Mouse (Mus musculus) mouse embryonic stem cell (cell line): Measurements from ENCODE around the gene Eif3k.

Experiments used
- in situ Hi-C, 2 experiments: fragments of 300-500 bp; cut with MboI; formaldehyde crosslinking; loops; 1 replicate in 1 of 2; 3 replicates in 1 of 2; pipeline ENCODE4 v1.14.3; 2019 to 2020; ENCODE audit warnings: low sequenced_read_pairs in 2 of 2, low pct_unique_long_range_greater_than_20kb in 1 of 2, mixed read lengths in 1 of 2; ENCODE audit not compliant: unreplicated experiment in 1 of 2

Eif3k gene

DNA sequence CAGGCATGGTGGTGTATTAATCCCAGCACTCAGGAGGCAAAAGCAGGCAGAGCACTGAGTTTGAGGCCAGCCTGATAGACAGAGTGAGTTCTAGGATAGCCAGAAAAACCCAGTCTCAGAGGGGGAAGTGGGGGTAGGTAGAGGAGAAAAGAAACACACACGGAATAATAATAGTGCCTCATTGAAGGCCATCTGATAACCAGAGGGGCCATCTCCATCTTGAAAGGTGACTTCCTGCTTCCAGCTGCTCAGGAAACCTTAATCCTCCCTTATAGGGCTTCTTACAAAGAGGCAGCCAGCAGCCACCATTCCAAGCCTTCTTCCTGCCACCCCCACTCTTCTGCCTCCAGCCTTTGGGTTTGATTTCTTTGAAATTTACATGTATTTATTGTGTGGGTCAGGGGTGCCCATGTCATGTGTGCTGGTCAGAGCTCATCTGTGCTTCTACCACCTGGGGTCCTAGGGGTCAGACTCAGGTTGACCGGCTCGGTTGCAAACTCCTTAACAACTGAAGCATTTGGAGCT is 18.2 kb downstream of the Eif3k start:
- in situ Hi-C loops = no loop called here

DNA sequence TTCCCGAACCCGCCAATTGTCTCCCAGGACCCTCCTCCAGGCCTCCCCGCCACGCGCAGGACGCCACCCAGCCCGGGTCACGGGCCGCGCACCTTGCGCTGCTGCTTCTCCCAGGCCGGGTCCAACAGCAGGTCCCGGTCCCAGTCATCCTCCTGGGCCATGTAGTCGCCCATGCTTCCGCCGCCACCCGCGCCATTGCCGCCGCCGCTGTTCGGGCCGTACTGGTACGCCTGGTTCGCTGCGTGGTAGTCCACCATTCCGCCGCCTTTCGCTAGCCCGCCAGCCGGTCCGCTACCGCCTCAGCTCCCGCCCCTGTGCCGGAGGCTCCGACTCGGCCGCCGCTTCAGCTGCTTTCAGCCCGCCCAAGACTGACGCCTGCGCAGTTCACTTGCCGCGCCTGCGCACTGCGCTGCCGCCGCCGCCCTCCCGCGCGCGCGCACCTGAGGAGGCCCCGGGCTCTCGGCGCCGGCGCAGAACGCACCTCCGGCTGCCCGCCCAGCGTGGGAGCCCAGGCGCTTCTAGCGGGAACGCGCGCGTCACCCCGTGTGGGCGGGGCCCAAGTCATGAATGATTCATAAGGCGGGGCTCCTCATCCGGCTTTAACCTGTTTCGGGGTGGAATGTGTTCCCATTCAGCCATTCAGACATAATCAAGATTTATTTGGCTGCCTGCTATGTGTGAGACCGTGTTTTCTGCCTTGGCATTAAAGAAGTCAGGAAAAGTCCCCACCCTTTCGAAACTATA is 19.6 kb downstream of the Eif3k start, which contains the start of gene Actn4:
Gene Actn4, minus strand, starts transcription at position 414 of the 744 bp plus-strand sequence.
- in situ Hi-C loops = no loop called here

DNA sequence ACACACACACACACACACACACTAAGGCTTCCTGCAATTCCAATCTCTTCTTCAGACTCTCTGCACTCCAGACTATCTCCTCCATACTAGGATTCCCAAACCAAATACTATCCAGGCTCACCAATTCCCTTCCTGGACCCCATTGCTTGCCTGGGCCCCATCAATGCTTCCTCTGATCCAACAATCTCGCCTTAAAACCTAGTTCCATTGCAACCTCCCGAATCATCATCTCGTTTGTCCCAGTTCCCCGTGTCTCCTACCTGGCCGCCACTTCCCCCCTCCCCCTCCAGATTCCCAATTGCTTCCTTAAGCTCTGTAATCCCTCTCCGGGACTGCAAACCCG is 20.1 kb downstream of the Eif3k start:
- in situ Hi-C loops = no loop called here

DNA sequence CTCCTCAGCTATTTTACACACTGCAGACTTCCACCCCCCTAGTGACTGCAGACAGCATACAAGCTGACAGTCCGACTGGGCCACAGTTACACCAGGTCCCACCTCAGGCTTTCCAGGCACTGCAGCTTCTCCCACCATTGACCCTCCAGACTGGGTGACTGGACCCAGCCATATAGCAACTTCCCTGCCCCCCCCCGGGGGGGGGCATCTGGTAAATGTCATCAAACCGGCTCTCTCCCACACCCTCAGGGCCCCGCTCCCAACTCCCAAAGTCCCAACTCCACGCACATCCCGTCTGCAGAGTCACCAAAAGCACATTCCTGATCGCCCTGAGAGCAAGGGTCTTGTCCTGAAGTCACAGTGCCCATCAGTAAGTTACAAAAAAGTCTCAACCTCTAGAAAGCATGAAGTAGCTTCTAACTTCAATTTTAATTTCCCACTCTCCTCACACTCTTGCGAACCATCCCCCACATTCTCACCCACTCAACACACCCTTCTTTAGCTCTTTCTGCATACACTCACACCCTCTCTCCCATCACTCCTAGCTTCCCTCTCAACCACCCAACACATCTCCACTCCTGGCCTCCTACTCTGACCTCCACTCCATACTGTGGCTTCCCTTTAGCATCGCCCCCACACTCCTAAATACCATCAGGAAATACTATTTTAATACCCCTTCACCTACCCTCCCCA is 21.2 kb downstream of the Eif3k start:
- in situ Hi-C loops = no loop called here

DNA sequence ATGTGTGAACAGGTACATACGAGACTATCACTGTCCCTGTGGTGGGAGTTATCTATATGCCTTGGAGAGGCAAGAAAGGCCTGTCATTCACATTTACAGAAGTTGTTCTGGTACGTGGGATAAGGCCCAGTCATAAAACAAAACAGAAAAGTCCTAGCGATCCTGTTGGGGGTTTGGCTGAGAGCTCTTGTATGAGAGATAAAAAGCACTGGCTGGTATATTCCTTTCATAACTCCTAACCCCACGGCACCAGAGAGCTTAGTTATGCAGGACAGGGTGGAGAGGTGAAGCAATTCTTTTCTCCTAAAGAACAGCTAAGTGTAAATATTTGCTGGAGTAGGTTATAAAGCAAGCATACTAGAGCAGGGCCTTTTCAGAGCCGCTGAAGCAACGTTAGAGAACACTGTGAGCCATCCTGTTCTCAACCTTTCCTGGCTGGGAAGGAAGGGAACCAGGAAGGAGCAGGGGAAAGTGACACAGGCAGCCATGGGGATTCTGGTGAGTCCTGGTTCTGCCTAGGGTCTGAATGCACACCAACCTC is 22.1 kb downstream of the Eif3k start:
- in situ Hi-C loops = no loop called here

DNA sequence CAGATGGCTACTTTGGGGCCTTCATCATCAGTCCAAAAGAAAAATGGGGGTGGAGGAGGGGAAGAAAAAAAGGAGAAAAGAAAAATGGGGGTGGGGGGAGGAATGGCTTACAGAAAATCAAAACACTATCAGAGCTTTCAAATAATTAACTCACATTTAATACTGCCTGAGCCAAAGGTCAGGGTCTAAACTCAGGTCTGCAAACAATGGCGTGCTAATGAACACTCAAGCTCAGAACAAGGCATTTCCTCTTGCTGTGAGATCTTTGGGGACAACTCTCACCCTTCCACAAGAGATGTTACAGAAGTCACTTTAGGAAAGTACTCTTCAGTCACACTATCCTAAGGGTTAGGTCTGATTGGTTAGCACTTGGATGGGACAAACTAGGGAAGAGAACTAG is 22.9 kb downstream of the Eif3k start:
- in situ Hi-C loops = no loop called here

DNA sequence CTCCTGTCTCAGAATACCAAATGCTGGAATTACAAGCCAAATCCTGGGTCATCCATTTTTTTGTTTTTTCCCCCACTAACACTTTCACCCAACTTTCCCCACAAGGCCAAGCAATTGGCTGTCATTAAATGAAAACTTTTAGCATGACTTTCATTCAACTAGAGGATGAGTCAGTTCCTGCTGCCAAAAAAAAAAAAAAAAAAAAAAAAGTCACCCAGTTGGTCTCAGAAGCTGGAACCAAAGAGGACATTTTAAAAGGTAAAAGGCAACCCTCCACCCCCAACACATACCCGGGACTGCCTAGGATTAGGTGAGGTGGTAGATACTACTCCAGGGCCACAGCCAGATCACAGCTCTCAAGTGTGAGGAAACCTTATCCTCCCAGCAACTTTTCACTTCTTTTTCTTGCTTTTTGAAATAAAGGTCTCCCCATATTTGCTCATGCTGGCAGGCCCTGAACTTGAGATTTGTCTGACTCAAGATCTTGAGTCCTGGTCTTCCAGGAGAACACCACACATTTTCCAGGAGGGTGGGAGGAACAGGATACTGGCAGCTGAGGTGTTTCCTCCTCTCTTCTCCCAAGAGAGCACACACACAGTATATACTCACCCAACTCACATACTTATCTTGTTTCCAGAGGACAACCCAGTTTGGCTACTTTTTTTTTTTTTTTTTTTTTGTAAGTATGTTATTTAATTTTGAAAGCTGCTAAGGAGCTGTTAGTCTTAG is 23.5 kb downstream of the Eif3k start:
- in situ Hi-C loops = no loop called here

DNA sequence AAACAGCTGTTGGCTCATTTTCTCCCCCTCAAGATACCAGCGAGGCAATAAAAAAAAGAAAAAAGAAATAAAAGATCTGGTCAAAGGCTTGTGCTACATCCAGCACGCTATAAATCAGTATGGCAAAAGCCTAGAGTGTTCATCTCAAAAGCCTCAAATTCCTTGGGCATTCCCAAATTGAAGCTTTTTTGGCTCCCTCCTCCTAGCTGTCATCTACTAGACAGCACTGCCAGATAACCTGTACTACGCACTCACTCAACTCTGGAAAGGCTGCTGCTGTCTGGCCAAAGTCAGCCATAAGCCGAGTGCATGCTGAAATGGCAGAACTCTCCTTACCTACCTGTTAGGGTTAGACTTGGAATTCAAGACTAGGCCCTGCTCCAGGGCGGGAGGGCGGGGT is 24.4 kb downstream of the Eif3k start:
- in situ Hi-C loops = no loop called here

DNA sequence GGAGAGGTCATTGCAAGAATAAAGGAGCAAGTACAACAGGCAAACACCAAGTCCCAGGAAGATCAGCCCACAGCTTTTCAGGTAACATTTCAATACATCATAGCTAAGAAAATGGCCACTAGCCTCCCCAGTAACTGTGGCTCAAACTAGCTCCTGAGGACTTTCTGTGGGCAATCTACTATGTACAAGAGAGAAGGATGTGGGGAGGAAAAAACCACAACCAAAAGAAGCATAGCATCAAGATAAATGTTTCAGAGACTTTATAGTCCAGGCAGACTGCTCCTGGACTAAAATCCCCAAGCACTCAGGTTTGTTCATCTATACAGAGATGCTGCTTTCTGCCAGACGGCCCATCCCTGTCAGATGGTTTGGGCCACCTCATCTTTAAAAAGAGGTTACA is 25.4 kb downstream of the Eif3k start:
- in situ Hi-C loops = no loop called here

DNA sequence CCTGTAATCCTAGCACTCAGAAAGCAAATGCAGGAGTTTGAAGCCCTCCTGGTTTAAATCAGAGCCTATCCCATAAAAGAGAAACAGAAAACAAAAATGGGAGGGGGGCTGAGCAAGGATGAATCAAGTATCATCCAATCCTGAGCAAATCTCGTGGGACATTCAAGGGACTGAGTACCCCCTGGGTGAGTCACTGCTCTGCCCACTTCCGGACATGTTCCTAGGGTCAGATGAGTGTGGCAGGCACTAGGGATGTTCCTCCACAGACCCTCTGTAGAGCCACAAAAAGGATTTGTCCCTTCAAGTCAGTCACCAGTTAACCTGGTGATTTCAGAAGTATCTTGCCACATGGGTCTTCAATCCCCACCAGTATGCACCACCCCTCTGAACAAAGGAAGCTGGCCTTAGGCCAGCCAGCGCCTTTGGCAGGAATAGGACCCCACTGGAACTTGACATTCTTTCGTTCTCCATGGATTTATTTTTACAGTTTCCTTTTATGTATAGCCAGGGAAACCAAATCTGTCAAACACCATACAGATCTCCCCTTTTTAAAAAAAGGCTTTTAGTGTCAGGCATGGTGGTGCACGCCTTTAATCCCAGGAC is 26.3 kb downstream of the Eif3k start:
- in situ Hi-C loops = no loop called here

DNA sequence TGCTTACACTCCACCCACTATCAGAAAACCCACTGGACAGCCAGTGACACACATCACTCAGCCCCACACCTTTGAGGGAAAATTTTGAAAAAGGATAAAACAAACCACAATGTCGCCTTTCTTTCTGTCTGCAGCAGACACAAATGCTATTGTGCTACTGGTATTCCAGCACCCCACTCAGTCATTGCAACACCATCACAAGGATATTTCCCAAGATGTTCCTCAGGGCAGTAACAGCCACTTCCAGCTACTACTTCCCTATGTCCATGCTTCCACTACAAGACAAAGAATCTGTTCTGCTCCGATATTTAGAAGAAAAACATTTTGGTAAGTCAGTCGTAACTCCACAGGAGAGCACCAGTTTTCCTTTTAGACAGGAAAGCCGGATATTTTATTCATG is 26.9 kb downstream of the Eif3k start:
- in situ Hi-C loops = no loop called here

DNA sequence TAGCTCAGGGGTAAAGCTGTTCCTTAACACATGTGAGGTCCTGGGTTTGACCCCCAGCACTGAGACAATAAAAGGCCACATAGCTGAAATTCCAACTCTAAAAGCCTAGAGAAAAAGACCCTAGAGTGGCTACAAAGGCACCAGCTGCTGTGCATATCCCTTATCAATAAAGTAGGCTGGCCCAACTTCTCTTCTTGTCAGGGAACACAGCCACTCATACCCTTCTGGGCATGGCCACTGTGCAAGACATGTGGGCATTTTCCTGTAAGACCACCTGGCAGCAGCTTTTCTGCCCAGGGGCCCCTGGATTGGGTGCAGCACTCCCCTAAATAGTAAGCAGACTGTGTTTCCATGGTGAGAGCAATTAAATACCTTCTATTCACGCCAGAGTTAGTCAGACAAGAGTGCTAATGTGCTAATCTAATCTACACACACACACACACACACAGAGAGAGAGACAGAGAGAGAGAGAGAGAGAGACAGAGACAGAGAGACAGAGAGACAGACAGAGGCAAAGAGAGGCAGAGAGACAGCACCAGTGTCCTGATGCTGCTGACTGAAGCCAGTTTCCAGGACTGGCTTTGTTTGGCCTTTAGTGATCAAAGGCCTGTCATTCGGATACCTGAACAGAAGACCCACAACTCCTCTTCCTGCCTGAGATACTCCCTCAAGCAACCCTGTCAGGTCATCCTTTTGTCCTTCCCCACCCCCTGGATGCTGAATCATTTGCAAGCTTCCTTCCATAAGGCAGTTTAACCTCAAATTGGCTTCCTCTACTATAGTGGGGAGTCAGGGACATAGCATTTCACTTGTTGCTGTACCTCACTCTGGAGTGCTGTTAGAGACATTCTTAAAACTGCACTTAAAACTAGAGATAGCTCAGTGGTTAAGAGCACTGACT is 27.9 kb downstream of the Eif3k start:
- in situ Hi-C loops = no loop called here

DNA sequence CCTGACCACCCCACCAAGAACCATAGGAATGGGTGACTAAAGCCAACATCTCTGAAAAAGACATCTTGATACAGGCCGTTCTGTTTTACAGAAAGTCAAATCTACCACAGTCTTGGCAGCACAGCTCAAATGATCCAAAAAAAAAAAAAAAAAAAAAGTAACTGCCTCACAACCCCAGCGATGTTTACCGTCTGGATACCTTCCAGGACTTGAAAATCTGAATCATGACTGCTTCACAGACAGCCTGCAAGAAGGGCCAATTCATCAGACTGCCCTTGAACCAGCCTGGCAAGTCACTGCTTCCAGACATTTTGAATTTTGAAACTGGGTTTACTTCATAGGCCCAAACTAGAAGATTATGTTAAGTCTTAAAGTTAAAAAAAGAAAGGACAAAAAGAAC is 28.9 kb downstream of the Eif3k start:
- in situ Hi-C loops = no loop called here

DNA sequence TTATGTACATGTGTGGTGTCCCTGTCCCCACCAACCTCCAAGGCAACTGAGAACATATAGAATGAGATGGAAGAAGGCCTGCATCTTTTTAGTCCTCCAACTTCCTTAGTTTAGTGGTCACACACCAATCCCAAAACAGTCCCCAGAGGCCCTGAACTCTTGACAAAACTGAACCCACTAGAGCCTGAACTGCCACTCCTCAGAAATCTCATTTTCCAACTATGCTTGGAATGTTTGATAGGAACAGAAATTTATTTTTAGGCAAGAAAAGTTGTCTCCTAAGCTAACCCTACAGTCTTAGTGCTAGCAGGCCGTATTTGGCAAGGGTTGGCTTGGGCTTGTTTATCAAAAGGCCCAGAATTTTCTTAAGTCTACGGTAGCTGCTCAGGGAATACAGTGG is 29.9 kb downstream of the Eif3k start:
- in situ Hi-C loops = no loop called here

DNA sequence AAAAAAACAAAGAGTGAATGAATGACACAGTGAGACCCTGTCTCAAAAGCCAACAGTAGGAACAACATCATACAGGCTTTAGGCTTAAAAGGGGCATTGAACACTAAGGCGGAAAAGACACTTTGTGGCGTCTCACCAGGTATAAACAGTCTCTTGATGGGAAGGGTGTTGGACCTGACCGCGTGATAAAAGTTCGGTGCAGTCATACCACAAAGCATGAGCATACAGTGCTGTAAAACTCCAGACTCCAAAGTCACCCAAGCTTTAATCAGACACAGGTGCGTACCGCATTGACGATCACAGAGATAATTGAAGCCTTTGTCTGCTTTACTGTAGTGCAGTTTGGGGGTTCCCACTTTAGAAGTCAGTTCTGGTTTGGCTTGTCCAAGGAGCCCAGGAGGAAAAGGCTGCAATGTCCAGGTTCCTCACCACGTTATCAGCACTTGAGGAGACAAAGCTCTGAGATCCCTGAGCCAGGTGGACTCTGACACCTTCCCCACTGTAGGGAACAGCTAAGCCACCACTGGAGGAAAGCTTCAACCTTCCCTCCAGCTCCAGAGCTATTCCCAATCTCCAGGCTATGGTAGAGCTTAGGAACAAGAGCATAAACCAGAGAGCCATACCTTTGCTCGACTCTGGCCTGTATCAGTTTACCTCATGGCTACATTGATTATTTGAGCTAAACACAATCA is 31.2 kb downstream of the Eif3k start:
- in situ Hi-C loops = no loop called here

DNA sequence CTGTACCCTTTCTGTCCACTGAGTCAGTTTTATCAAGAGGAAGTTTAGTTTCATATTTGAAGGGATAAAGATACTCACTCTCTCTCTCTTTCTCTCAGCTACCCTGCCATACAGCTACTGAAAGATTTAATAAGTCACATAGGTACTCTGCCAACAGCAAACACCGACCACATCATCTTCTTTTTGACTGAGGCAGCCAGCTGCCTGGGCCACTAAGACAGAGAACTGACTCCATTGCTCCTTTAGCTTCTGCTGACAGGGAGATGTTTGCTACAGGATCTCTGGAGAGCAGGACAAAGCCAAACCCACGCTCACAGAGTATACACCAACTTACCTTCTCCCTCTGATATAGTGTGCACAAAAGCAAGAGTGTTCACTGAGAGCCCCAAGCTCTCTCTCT is 32.4 kb downstream of the Eif3k start:
- in situ Hi-C loops = no loop called here

DNA sequence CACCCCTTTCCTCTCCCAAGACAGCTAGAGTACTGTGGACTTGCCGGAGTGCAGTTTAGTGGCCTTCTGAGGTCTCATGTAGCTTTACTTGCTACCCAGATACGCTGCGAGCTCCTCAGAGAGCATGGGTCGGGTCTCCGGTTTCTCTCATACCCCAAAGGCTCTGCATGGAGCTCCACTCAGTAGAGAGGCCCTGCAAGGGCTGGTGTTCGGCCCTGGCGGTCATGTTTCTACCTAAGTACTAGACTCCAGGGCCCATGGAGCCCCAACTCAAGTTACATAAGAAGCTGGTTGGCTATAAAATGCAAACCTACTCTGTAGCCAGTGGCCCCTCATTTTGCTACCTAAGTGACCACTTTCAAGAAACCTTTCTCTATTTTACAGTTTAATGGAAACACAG is 32.9 kb downstream of the Eif3k start:
- in situ Hi-C loops = no loop called here

DNA sequence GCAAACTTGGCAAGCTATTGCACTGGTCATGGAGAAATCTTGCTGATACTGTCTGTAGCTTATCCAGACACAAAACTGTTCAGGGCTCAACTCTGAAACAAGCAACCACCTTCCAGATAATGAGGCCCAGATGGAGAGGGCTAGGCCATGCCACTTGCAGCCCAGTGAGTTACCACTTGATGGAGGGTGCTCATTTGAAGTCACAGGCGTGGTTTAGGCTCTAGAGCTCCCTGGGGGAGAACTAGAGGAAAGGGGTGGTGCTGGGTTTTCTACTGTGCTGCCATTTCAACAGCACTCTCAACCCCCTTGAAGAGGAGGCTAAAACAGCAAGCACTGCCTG is 35.4 kb downstream of the Eif3k start:
- in situ Hi-C loops = no loop called here
